8 mouse cellular contexts compared by ENCODE assay signal in genomic region chr11:69996161-69997061, GRCm38 (mm10). TPM values are rescaled to one million over a fixed set of nuclear protein-coding genes. Genes with fewer than 3 reads are reported as not detected.
DNase-seq lines count a peak whose midpoint lies in the region; ATAC-seq lines count a peak whose summit lies in the region.

No protein-coding gene starts in this region.

- no peak for ATAC-seq in forebrain, embryonic 16.5 days
- ATAC-seq in lung, embryonic 15.5 days (ENCODE audit: borderline replicate concordance, extremely low read depth, low FRiP score, low TSS enrichment) = peak; percentile 9; the same call in 1 of the 2 replicates

- H3K9ac ChIP-seq in forebrain, embryonic 16.5 days (replicated peaks; ENCODE audit: low read depth, low read length) = peak overlapping the region; percentile 74
- peak overlapping the region; percentile 100 for H3K9ac ChIP-seq in lung, embryonic 15.5 days

- H3K4me1 ChIP-seq in forebrain, embryonic 16.5 days (replicated peaks; ENCODE audit: control insufficient read depth, insufficient read depth, low read length) = peaks cover 31% of the 10 kb centered on the region
- H3K4me1 ChIP-seq in lung, embryonic 15.5 days = peaks cover 31% of the 10 kb centered on the region

- H3K36me3 ChIP-seq in forebrain, embryonic 16.5 days (ENCODE audit: control insufficient read depth, insufficient read depth) = peaks cover 19% of the 10 kb centered on the region
- peaks cover 40% of the 10 kb centered on the region for H3K36me3 ChIP-seq in lung, embryonic 15.5 days

- H3K4me2 ChIP-seq in forebrain, embryonic 16.5 days (ENCODE audit: low read length) = peak overlapping the region; percentile 63
- peak overlapping the region; percentile 55 for H3K4me2 ChIP-seq in lung, embryonic 15.5 days

- H3K4me3 ChIP-seq in forebrain, embryonic 16.5 days (replicated peaks; ENCODE audit: low read length) = peak overlapping the region; percentile 71
- peak overlapping the region; percentile 97 for H3K4me3 ChIP-seq in lung, embryonic 15.5 days

- DNase-seq in kidney, adult 11 months = peak; percentile 49
- DNase-seq in kidney, adult 9 months = no peak
- DNase-seq in T-cell, adult 2 months (ENCODE audit: low spot score) = peak; percentile 48
- DNase-seq in induced T-regulatory cell, adult 2 months (ENCODE audit: low read depth) = peak; percentile 84
- peak; percentile 68 to 75 for DNase-seq in spleen, postnatal 10 days (ENCODE audit: low spot score in 2 of 2)
- no peak for DNase-seq in layer of hippocampus, postnatal 36 days

- WGBS in forebrain, embryonic 16.5 days = under 1% methylated on average over 63 of the region's 66 CpGs
- under 1% methylated on average over 65 of the region's 66 CpGs for WGBS in lung, embryonic 15.5 days

- no peaks in the 10 kb centered on the region for H3K9me3 ChIP-seq in forebrain, embryonic 16.5 days (ENCODE audit: control insufficient read depth, low read length)
- no peaks in the 10 kb centered on the region for H3K9me3 ChIP-seq in lung, embryonic 15.5 days

- H3K27me3 ChIP-seq in forebrain, embryonic 16.5 days (replicated peaks; ENCODE audit: control insufficient read depth, insufficient read depth, low read length) = no peaks in the 10 kb centered on the region
- H3K27me3 ChIP-seq in lung, embryonic 15.5 days = no peaks in the 10 kb centered on the region

- peak overlapping the region; percentile 80 for H3K27ac ChIP-seq in forebrain, embryonic 16.5 days (ENCODE audit: low read length)
- H3K27ac ChIP-seq in lung, embryonic 15.5 days = peak overlapping the region; percentile 99

RNA-seq across cellular contexts. Expression of gene Phf23, which starts 0.8 kb away (rescaled TPM):
- polyA plus RNA-seq in forebrain, embryonic 16.5 days (2015; fragmentation: Nextera tagmentation; extraction: Ambion mirVana) = 63.7 and 66.8 TPM in 2 replicates
- 75.0 and 78.2 TPM in 2 replicates for polyA plus RNA-seq in lung, embryonic 15.5 days (2015; fragmentation: Nextera tagmentation; extraction: Ambion mirVana)
- total RNA-seq in layer of hippocampus, postnatal 36 days (2021) = 10 to 100 TPM; 45.4 to 47.4 TPM

RNA-seq across cellular contexts. Expression of gene Dvl2, which starts 4.0 kb away (rescaled TPM):
- 34.6 and 34.7 TPM in 2 replicates for polyA plus RNA-seq in forebrain, embryonic 16.5 days (2015; fragmentation: Nextera tagmentation; extraction: Ambion mirVana)
- 34.7 and 40.3 TPM in 2 replicates for polyA plus RNA-seq in lung, embryonic 15.5 days (2015; fragmentation: Nextera tagmentation; extraction: Ambion mirVana)
- total RNA-seq in layer of hippocampus, postnatal 36 days (2021) = 10 to 100 TPM; 36.8 to 41.7 TPM

RNA-seq across cellular contexts. Expression of gene Gabarap, which starts 5.5 kb away (rescaled TPM):
- 563 and 565 TPM in 2 replicates for polyA plus RNA-seq in forebrain, embryonic 16.5 days (2015; fragmentation: Nextera tagmentation; extraction: Ambion mirVana)
- 453 and 455 TPM in 2 replicates for polyA plus RNA-seq in lung, embryonic 15.5 days (2015; fragmentation: Nextera tagmentation; extraction: Ambion mirVana)
- total RNA-seq in layer of hippocampus, postnatal 36 days (2021) = 100 to 1,000 TPM; 232 to 236 TPM

RNA-seq across cellular contexts. Expression of gene Elp5, which starts 14.1 kb away (rescaled TPM):
- polyA plus RNA-seq in forebrain, embryonic 16.5 days (2015; fragmentation: Nextera tagmentation; extraction: Ambion mirVana) = 166 and 167 TPM in 2 replicates
- polyA plus RNA-seq in lung, embryonic 15.5 days (2015; fragmentation: Nextera tagmentation; extraction: Ambion mirVana) = 106 and 111 TPM in 2 replicates
- total RNA-seq in layer of hippocampus, postnatal 36 days (2021) = 10 to 100 TPM; 77.5 to 78.4 TPM

RNA-seq across cellular contexts. Expression of gene Ctdnep1, which starts 15.5 kb away (rescaled TPM):
- 19.0 and 24.6 TPM in 2 replicates for polyA plus RNA-seq in forebrain, embryonic 16.5 days (2015; fragmentation: Nextera tagmentation; extraction: Ambion mirVana)
- polyA plus RNA-seq in lung, embryonic 15.5 days (2015; fragmentation: Nextera tagmentation; extraction: Ambion mirVana) = 22.3 and 25.4 TPM in 2 replicates
- total RNA-seq in layer of hippocampus, postnatal 36 days (2021) = 100 to 1,000 TPM; 113 to 116 TPM

Comparison
In these comparisons a context has a peak if more than half of its experiments do, and no peak if none do; other contexts are left out.
1. DNase-seq: peak in kidney, adult 11 months (single experiment), T-cell, adult 2 months (single experiment), induced T-regulatory cell, adult 2 months (single experiment) and spleen, postnatal 10 days (2 of 2); none in kidney, adult 9 months (single experiment) and layer of hippocampus, postnatal 36 days (0 of 2).